15 mouse cellular contexts compared by ENCODE assay signal in the genomic region with DNA sequence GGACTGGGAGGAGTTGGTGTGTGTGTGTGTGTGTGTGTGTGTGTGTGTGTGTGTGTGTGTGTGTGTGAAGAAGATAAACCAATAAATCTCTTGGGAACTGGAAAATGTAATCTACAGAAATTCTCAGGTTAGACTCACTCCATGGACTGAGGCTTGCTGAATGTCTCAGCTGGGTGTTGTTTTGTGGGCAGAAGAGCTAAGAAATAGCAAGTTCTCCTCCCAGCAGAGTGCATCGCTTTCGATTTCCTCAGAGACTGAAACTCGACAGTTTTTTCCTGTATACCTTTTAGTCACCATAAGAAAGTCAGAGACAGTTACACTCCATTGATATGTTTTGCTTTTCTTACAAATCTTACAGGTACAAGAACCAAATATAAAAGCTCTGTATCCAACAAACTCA. TPM values are rescaled to one million over a fixed set of nuclear protein-coding genes. Genes with fewer than 3 reads are reported as not detected.
"Had no signal": no experiment of that assay in that cellular context is flagged by ENCODE, and none has a peak within 500 bp of the region (broad histone marks: within the 10 kb centered on the region; RNA-seq: fewer than 3 reads in every experiment).

A gene (minus strand): TSS at position 167 of the 400 bp plus-strand sequence.

RNA-seq across cellular contexts. Expression of the gene that starts here (rescaled TPM):
- total RNA-seq: layer of hippocampus, adult 2 months; layer of hippocampus, postnatal 25 days; left cerebral cortex, adult 18-20 months; left cerebral cortex, postnatal 25 days; midbrain, postnatal 0 days had no signal
- polyA plus RNA-seq: intestine, postnatal 0 days; kidney, embryonic 14.5 days; kidney, postnatal 0 days; limb, embryonic 10.5 days; limb, embryonic 13.5 days; liver, embryonic 12.5 days; midbrain, embryonic 11.5 days; midbrain, embryonic 14.5 days; midbrain, postnatal 0 days; neural tube, embryonic 12.5 days; neural tube, embryonic 15.5 days had no signal
